Mouse (Mus musculus) left cerebral cortex, adult 2 months (tissue): ENCODE measurements around the gene Tnfsfm13. TPM values are rescaled to one million over a fixed set of nuclear protein-coding genes. Genes with fewer than 3 reads are reported as not detected.
"Not testable (repeated sequence)": the region's sequence is repeated elsewhere in the genome, so short reads cannot be mapped to it uniquely, and the experiment has no call there.

Experiments used
- DNase-seq, 2 experiments: peaks; one replicate each; pipeline ENCODE4 v3.0.0; 2021 to 2022; ENCODE audit warnings: low spot score in 2 of 2, mixed read lengths in 1 of 2; ENCODE audit errors: extremely low spot score in 1 of 2
- H3K27ac ChIP-seq: fragments of 200-600 bp; 2 replicates; pipeline ENCODE4 v1.8.1; 2022
- H3K4me3 ChIP-seq: fragments of 200-600 bp; 2 replicates; pipeline ENCODE4 v1.8.1; 2022
- CTCF ChIP-seq: fragments of 200-600 bp; IDR thresholded peaks from 2 replicates; pipeline ENCODE4 v1.8.1; 2022; ENCODE audit warnings: antibody characterized with exemption, mild to moderate bottlenecking, moderate library complexity
- intact Hi-C: fragments of 180-260 bp; cut with DNase I; formaldehyde crosslinking; loops from one replicate; pipeline ENCODE4 v1.15.1; 2025
- long read RNA-seq, 2 experiments: library from polyadenylated mRNA; stranded (forward); transcript quantifications; one replicate each; pipeline ENCODE4 v2.0.0; 2021; ENCODE audit warnings: borderline mapping rate in 2 of 2
- total RNA-seq, 2 experiments: library from RNA; stranded (reverse); gene quantifications; 2 replicates each; pipeline ENCODE4 v1.2.3; 2021

Gene Tnfsfm13
- 1 to 10 TPM; 1.4 to 1.9 TPM for total RNA-seq
- long read RNA-seq, experiment 1, partial matches to known transcripts = 1 of 1 reads
- long read RNA-seq, experiment 1, other reads (novel, unspliced or antisense) = 0 of 1 reads
- long read RNA-seq, experiment 2, partial matches to known transcripts = 2 of 4 reads
- long read RNA-seq, experiment 2, other reads (novel, unspliced or antisense) = 2 of 4 reads

DNA sequence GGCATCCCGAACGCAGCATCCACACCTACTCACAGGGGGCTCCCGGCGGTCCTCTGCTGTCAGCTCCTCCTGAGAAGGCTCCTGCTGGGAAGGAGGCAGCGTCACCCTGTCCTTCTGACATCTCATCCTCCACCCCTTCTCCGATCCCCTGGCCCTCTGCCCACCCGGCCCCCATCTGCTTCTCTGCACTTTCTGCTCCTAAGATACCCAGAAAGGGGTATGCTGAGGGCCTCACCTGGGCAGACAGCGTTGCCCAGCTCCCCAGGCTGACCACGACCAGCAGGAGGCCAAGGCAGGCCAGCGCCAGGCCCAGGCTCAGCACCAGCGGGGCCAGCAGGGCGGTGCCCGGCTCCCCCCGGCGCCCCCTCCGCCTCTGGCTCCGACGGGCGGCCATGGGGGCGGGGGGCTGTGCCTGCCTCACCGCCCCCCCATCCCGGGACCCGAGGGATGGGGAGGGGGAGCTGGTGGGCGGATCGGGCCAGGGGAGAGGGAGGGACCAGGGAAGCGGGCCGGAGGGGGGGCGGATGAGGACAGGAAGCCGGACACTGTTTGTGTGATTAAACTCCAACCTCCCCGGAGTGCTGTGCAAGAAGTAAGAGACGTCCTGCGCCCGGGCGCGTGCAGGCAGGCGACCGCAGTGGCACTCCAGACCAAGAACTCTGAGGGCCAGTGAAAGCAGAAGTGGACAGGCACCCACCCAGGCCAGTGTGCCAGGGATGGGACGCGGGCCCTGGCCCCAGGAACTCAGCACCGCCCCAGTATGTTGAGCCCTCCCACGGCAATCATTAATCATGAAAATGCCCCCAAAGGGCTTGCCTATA, at the start of gene Tnfsfm13, which contains the start of gene Tnfsf12:
Tnfsfm13 (minus strand) TSS at position 738 of the 821 bp plus-strand sequence.
Tnfsf12 (minus strand) TSS at position 489 of the 821 bp plus-strand sequence.
- Histone ChIP-seq H3K27ac (peak within 1 kb of the TSS; percentile 82), H3K4me3 (peak within 1 kb of the TSS; percentile 60)
- peak; percentile 37 to 55 for DNase-seq
- intact Hi-C loops = no loop called here
- peak; percentile 15 for TF ChIP-seq CTCF

DNA sequence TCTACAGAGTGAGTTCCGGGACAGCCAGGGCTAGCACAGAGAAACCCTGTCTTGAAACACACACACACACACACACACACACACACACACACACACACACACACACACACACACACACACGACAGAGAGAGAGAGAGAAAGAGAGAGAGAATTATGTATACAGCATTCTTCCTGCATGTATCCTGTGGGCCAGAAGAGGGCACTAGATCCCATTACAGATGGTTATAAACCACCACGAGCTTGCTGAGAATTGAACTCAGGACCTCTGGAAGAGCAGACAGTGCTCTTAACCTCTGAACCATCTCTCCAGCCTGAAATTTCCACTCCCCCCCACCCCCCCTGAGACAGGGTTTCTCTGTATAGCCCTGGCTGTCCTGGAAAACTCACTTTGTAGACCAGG, 35.5 kb upstream of the Tnfsfm13 start:
- DNase-seq, H3K4me3 ChIP-seq, intact Hi-C loops, H3K27ac ChIP-seq: not testable (repeated sequence)
- peak; percentile 2; the same call in 1 of the 2 replicates for TF ChIP-seq CTCF

DNA sequence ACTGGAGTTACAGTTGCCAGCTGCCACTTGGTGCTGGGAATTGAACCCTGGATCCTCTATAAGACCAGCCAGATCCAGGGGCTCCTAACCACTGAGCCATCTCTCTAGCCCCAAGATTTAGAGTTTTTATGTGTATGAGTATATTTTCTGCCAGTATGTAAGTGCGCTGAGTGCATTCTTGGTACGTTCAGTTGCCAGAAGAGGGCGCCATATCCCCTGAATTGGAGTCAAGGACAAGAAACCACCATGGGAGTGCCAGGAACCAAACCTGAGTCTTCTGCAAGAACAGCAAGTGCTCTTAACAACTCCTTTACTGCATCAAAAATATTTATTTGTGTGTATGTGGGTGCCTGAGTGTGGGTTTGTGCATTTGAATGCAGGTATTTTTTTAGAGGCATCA, 33.2 kb upstream of the Tnfsfm13 start:
- peak; percentile 55 for TF ChIP-seq CTCF
- DNase-seq = no peak
- intact Hi-C loops = no loop called here
- no peak overlapping the region for H3K4me3 ChIP-seq
- H3K27ac ChIP-seq = no peak overlapping the region

DNA sequence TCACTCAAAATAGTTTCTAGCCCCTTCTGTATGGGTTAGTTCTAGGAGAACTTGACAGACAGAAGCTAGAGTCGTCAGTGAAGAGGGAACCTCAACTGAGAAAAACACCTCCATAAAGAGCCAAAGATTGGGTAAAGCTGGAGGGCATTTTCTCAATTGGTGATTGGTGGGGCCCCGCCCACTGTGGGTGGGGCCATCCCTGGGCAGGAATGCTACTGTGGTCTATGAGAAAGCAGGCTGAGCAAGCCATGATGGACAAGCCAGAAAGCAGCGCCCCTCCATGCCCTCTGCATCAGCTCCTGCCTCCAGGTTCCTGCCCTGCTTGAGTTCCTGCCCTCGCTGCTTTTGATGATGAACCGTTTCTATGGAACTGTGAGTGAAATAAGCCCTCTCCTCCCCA, 30.1 kb upstream of the Tnfsfm13 start:
- Histone ChIP-seq H3K4me3 (no peak overlapping the region), H3K27ac (no peak overlapping the region)
- intact Hi-C loops = no loop called here
- no peak for TF ChIP-seq CTCF
- DNase-seq = no peak

DNA sequence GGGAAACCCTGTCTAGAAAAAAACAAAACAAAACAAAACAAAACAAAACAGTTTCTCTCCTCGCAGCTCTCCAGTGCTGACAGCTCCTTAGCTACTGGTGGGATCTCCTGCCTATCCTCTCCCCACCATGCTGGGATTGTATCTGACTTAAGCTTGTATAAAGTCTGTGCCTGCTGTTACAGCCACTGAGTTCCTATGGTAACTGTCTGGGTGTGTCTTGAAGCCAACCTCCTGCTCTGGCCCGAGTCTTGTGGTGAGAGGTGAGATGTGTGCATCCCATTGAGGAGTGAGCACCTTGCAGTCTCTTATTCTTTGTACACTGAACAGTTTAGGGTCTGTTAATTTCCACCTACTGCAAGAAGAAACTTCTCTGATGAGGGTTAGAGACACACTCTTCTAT, 27.2 kb upstream of the Tnfsfm13 start:
- DNase-seq = no peak
- Histone ChIP-seq H3K4me3 (no peak overlapping the region), H3K27ac (no peak overlapping the region)
- intact Hi-C loops = no loop called here
- TF ChIP-seq CTCF = no peak

DNA sequence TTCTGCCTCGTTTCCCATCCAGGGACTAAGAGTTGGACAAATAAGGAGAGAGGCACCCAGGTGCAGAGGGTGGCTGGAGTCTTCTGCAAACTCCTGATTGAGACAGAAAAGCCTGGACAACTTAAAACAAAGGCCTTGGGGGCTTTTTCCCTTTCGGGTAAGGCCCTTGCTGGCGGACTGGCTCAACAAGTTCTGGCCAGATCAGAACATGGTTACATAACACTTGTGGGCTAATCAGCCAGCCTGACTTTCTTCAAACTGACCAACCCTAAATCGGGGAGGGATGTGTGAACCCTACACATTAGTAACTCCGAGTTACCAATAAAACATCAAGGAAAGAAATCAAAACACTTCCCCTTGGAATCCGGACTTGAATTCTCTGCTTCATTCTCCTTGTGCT, 25.0 kb upstream of the Tnfsfm13 start:
- no peak for DNase-seq
- intact Hi-C loops = no loop called here
- no peak overlapping the region for H3K27ac ChIP-seq
- TF ChIP-seq CTCF = no peak
- H3K4me3 ChIP-seq = no peak overlapping the region

DNA sequence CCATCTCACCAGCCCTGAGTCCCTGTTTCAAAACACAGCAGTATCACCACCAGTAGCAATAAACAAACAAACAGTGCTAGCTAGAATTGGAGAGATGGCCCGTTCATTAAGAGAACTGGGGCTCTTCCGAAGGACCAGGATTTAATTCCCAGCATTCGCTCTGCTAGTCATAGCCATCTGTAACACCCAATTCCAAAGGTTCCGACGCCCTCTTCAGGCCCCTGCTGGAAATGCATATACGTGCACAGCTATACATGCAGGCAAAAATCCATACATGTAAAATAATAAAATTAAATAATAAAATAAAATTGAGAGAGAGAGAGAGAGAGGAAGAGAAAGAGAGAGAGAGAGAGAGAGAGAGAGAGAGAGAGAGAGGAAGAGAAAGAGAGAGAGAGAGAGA, 23.5 kb upstream of the Tnfsfm13 start:
- no peak overlapping the region for H3K27ac ChIP-seq
- DNase-seq = no peak
- no peak overlapping the region for H3K4me3 ChIP-seq
- TF ChIP-seq CTCF = no peak; the same call in 1 of the 2 replicates
- intact Hi-C loops = no loop called here

DNA sequence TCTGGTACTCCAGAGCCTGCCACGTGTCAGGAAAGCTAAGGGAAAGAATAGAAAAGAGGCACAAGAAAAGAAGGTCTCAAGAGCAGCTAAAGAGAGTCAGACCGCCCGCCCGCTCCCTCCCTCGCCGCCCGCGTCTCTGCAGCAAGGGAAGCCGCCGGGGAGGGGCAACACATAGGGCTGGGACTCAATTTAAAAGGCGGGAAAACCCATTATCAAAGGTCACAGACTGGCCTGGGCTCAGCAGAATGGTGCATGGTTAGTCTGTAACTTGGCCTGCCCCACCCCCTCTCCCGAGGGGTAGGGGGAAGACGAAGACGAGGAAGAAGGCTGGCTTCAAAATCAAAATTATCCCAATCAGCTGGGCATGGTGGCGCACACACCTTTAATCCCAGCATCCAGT, 22.8 kb upstream of the Tnfsfm13 start:
- Histone ChIP-seq H3K4me3 (no peak overlapping the region), H3K27ac (no peak overlapping the region)
- intact Hi-C loops = no loop called here
- DNase-seq = no peak
- TF ChIP-seq CTCF = no peak

DNA sequence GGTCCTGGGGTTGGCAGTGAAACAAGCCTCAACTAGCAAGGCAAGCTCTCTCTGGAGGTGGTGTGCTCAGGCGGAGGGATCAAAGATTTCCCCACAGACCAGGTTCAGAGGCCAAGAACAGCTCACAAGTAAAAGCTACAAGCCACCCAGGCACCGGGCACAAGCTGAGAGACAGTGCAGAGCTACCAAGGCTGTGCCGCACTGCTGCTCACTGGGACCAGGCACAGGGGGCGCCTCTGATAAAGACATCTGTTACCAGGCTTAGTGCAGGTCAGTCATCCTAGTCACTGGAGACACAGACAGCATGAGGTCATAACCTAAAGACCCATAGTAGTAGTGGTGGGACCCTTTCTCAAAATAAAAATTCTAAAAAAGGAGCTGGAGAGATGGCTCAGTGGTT, 21.1 kb upstream of the Tnfsfm13 start:
- H3K4me3 ChIP-seq = no peak overlapping the region
- no peak overlapping the region for H3K27ac ChIP-seq
- intact Hi-C loops = no loop called here
- no peak for DNase-seq
- no peak; the same call in 1 of the 2 replicates for TF ChIP-seq CTCF

DNA sequence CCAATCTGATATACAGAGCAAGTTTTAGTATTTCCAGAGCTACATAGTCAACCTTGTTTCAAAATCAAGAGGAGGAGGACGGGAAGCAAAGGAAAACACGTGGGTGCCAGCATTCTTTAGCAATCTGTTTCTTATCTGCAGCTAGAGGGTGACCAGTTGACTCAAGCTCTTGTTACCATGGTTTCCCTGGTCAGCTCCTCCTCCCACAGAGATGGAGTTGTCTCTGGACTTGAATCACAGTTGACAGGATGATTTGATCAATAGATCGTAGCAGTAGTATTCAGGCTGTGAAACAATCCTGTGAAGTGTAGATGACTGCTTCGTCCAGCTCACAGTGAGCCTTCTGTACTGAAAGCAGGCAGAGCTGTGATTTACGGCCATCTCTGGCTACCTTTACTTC, 20.0 kb upstream of the Tnfsfm13 start:
- TF ChIP-seq CTCF = no peak
- intact Hi-C loops = loop anchor here (2.0 kb wide), 1 partner anchor 33 kb away; the partner anchor contains the start of gene Senp3
- no peak overlapping the region for H3K4me3 ChIP-seq
- no peak for DNase-seq
- no peak overlapping the region; the same call in 1 of the 2 replicates for H3K27ac ChIP-seq

DNA sequence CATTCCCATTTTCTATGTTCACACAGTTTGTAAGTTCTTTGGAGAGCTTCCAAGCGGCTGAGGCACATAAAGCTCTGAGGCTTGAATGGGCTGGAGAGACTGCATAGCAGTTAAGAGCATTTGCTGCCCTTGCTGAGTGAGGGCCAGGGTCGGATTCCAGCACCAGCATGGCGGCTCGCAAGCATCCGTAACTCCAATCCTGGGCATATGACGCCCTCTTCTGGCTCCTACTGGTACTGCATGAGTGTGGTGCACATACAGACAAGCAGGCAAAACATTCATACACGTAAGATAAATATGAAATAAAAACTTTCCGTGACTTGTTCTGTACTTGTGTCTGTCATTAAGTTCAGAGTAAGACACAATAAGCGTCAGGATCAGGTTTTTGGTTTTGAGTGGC, 19.6 kb upstream of the Tnfsfm13 start:
- intact Hi-C loops = loop anchor here (2.0 kb wide), 1 partner anchor 33 kb away; the partner anchor contains the start of gene Senp3
- Histone ChIP-seq H3K27ac (no peak overlapping the region), H3K4me3 (no peak overlapping the region)
- DNase-seq = peak in 1 of 2 experiments; percentile 25
- TF ChIP-seq CTCF = peak; percentile 57

DNA sequence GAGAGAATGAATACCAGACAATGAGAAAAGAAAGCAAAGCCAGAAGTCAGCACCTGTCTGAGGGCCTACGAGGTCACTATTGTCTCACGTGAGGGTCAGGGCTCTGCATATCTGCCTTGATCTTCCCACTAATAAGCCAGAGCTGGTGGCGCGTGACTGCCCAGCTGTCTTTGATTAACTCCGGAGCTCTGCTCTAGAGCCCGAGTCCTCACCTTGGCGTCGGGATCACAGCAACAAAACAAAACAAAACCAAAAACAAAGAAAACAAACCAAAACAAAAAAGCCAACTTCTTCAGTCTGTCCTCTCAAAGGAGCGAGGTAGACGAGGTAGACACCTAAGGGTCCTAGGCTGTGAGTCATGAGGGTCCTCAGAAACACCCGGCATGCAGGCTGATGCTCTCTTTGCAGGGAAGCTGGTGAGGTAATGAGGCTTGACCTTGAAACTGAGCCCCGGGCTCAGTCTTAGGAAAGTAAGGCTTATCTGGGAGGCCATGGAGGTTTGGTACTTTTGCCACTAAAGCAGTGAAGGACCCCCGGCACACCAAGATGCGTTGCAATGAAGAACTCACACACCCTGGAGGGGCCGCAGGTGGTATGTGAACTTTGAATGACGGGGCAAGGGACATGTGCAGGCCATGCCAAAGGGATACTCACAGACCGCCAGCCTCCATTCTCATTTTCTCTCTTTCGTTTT, 18.9 kb upstream of the Tnfsfm13 start:
- Histone ChIP-seq H3K27ac (no peak overlapping the region), H3K4me3 (no peak overlapping the region)
- no peak for DNase-seq
- intact Hi-C loops = loop anchor here (2.0 kb wide), 1 partner anchor 32 kb away; the partner anchor contains the start of gene Senp3
- no peak for TF ChIP-seq CTCF
